Mouse (Mus musculus) lung, postnatal 4 days (tissue): ENCODE results near the gene Lrrc8d.

ENCODE experiments used
- DNase-seq, 2 experiments: peaks; one replicate each; pipeline ENCODE4 v3.0.0; 2021

Lrrc8d gene

DNA sequence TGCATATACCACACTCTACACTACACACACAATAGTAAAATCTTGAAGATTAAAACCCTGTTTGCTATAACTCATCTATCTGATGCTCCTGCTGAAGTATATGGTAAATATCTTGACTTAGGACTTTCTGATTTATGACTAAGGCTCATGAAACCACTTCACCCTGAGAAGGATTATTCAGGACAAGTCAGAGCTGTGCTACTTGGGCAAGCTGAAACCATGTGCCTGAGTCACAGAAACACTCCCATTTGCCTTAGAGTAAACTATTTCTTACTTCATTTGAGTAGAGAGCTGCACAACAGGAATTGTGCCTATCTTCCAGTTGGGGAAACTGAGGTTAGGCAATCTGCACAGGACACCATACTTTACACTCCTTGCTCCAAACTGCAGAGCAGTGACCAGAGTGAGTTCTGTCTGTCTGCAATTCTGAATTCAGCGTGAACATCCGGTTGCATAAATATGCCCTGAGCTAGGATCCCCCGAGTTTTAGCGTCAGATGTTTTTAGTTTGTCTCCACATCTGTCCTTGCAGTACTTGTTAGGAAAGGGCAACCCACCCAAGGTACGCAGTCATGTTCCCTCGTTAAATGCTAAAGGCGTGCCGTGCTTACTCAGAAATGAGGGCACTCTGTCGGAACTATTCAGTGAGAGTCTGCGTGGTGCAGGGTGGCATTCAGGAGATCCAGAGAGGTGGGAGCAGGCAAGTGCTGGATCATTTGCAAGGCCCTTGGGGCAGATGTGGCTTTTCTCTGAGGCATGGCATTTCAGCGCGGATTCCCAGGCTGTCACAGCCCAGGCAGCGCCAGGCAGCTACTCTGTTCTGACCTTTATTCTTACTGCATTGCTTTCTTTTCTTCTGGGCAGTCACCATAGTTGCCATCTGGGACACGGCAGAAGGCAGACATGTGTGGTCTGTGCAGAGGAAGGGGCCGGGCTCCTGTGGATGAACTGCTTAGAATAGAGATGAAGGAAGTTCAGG is 123.0 kb downstream of the Lrrc8d start:
- no peak for DNase-seq

DNA sequence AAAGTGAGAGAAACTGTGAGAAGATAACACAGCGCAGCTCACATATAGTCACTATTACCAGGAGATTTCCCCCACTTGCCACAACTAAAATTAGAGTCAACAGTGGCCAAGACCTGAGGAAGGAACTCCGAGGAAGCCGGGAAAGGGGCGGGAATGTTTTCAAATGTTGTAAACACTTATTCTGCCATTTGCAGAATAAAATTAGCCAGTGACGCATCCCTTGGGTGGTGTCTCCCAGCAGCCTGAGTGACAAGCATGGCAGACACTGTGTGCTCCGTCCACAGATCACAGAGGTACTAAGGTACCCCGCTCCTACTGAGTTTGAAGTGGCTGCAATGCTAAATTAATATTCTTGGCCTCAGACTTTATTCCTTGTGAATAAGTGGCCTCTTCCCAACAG is 124.5 kb downstream of the Lrrc8d start:
- peak; percentile 57 to 65 for DNase-seq

DNA sequence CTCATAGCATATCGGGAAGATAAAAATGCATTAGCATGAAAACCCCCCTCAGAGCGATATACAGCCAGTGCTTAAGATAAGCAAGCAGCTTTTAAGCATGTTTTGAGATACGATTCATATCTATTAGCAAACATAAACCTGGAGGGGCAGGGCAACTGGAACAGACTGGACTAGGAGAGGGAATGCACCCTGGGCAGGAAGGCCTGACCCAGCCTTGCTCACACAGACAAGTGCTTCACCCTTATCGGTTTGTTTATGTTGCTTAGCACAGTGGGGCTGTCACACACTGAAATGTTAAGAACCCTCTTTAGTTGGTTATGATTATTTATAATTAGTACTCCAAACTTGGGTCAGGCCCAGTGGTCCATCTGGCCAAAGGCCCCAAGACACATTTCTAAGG is 125.1 kb downstream of the Lrrc8d start:
- DNase-seq = peak in 1 of 2 experiments; percentile 50

- peak in 1 of 2 experiments; percentile 3 for DNase-seq
These were observed 127.2 kb downstream of the Lrrc8d start for GRCm38 (mm10) chr5:105826916-105827510.

DNA sequence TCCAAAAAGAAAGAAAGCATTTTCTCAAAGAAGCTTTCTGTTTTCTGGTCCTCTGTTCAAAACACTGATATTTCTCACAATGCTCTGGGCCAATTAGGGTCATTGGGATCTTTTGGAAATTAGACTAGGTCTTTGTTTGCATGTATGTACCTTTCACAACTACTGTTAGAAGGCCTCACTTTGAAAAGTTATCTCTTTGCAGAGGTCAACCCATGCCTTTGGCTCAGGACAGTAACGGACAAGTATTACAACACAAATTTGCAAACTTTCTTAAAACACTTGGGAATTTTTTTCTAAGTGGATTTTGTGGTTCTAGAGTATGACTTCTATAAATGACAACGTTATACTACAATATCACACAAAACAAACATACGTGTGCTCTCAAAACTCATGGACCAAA is 128.3 kb downstream of the Lrrc8d start:
- DNase-seq = no peak

- no peak for DNase-seq
These were observed 129.3 kb downstream of the Lrrc8d start for GRCm38 (mm10) chr5:105829008-105829586.

GRCm38 (mm10) chr5:105832140-105832539 is 132.4 kb downstream of the Lrrc8d start:
- no peak for DNase-seq

DNA sequence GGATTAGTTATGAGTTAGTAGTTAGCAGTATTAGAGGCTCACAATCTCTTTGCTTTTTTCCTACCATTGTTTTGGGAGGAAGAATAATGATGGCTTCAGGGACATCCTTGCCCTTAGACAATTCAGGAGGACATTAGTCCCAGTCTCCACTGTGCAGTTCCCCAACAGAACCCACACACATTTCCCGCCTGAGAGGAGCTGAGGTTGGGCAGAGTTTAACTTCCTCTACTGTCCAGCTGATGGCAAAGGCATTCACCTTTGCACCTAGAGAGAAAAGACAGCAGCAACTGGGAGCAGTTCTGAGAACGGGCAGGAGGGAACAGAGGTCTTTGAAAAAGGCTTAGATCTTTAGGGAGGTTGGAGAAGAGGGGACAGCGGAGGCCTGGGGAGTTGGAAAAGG is 134.2 kb downstream of the Lrrc8d start:
- DNase-seq = no peak

DNA sequence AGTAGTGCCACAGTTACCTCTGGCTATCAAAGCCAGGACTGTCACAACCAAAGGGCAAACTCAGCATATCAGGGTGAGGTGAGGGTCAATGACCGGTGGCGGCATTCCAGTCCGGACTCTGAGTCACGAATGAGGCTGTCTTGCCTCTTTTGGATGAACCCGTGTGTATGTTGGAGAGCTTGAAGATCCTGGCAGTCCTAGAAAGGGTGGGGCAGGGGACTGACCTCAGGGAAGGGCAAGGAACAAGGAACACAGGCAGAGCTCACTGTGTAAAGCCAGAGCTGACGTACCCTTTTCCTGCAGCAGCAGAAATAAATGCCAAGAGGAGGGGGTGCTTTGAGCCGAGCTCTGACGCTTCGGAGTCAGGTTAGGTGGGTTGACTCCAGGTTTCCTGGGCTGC is 136.2 kb downstream of the Lrrc8d start:
- peak; percentile 43 to 48 for DNase-seq

DNA sequence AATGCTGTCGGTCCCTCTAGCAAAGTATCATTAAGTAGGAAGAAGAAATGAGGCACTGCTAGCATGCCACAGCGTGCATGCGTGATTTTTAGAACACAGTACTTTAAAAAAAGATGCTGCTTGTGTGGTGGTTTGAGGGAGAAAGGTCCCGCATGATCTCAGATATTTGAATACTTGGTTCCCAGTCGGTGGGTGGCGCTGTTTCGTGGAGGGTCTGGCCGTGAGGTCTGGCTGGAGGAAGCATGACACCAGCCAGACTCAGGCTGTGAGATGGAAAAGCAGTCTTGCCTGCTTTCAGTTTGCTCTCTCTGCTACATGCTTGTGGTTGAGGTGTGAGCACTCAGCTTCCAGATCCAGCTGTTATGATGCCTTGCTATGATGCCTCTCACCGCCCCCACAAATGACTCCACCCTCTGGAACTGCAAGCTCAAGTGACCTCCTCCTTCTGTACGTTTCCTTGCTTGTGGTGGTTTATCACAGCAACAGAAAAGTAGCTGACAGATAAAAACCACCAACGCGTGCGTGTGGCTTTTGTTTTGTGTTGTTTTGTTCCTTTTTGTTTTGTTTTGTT is 140.1 kb downstream of the Lrrc8d start:
- DNase-seq = no peak

- no peak for DNase-seq
These were observed 144.4 kb downstream of the Lrrc8d start for GRCm38 (mm10) chr5:105844044-105844753.

DNA sequence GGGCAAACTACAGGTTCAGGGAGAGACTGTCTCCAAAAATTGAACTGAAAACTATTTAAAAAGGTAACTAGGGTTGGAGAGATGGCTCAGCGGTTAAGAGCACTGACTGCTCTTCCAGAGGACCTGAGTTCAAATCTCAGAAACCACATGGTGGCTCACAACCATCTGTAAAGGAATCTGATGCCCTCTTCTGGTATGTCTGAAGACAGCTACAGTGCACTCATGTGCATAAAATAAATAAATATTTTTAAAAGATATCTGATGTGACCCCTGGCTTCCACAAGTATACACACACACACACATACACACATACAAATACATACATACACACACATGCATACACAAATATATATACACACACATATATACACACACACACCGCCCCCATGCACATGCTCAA is 145.3 kb downstream of the Lrrc8d start:
- DNase-seq = no peak

DNA sequence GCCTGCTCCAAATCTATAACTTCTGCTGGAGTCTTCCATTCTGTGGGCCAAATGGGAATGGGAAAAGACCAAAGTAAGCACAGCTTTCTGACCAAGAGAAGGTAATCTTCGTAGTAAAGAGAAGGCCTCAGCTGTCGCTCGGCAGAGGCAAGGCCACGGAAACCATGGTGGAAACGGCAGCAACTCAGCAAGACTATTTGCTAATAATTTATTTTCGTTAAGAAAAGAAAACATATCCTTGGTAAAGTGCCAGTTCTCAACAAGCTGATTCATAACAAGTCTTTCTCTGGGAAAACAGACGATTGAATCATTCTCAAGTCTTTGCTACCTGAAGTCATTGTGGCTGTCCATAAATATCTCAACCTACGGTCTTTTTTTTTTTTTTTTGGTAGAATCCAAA is 148.0 kb downstream of the Lrrc8d start:
- DNase-seq = no peak

DNA sequence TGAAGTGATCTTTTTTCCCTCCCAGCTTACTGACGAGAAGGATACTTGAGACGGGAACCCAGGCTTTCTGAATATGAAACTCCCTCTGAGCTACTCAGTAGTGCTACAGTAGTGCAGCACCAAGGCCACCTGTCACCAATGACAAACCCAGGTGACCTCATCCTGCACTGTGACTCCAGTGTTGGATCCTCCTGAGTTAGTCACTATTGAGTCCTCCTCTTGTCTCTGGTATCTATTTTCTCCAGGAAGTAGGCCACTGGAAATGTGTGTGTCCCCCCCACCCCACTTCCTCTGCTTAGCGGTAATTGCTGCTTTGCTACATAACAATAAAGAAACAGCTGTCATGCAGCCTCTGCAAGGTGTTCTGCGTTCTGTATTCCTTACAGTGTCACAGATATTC is 149.5 kb downstream of the Lrrc8d start:
- no peak for DNase-seq

- DNase-seq = no peak
These were observed 149.9 kb downstream of the Lrrc8d start for GRCm38 (mm10) chr5:105849643-105850042.

- DNase-seq = no peak
These were observed 153.5 kb downstream of the Lrrc8d start for GRCm38 (mm10) chr5:105853271-105853670.

- DNase-seq = no peak
These were observed 157.7 kb downstream of the Lrrc8d start for GRCm38 (mm10) chr5:105857486-105857885.

- DNase-seq = peak; percentile 72 to 88
These were observed 159.3 kb downstream of the Lrrc8d start for GRCm38 (mm10) chr5:105858754-105859694.

- peak in 1 of 2 experiments; percentile 22 for DNase-seq
These were observed 160.1 kb downstream of the Lrrc8d start for GRCm38 (mm10) chr5:105859716-105860460.

DNA sequence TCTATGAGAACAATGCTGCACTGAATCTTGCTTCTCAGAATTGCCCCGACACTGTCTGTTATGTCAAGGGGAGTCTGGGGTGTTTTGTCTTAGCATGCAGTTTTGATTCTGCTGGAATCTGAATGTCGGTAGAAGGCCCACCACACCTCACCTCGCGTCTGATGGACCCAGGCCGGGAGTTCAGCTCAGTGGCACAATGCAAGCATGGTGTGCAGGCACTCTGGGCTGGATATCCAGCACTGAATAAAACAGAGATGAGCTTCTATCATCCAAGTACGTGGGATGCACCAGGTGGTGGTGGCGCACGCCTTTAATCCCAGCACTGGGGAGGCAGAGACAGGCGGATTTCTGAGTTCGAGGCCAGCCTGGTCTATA is 160.7 kb downstream of the Lrrc8d start:
- no peak for DNase-seq

DNA sequence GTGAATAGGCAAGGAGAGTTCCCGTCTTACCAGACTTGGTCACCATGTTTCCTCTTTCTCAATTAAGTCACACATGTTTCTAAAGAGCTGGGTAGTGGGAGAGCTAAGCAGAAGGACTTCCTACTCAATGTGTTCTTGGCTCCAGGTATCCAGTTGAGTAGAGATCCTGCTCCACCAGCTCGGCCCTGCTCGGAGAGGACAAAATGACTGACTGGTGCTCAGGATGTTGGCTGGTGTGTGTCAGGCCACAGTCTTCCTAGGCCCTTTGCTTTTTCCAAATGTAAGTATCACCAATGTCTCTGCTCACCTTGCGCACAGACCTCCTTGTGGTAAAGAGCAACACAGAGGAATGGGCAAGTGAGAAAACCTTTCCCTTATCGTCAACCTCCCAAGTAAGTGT is 161.8 kb downstream of the Lrrc8d start:
- no peak for DNase-seq
